Mouse (Mus musculus): ENCODE measurements around the gene Dab2ip.

DNA sequence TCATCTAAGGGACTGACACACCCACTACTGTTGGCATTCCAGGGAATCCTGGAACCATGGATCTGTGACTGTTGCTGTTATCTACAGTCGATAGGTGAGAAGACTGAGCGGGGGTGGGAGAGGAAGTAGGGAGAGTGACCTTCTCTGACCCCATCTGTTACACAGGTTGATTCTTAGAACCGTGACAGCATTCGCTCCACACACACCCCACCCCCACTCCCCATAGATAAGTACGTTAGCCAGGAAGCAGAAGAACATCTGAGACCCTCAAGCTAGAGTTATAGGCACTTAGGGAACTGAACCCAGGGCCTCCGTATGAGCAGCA lies 48.8 kb upstream of the Dab2ip start:
- TF ChIP-seq EP300 (IDR thresholded peaks at IDR 0.05; ENCODE audit: low read depth) = no peak
- no peak for TF ChIP-seq CTCF (IDR thresholded peaks at IDR 0.05; ENCODE audit: low read depth)
